Mouse (Mus musculus) spleen, postnatal 4 days (tissue): ENCODE measurements around the gene Uimc1.

Experiments
- DNase-seq, 2 experiments: peaks; one replicate each; pipeline ENCODE4 v3.0.0; 2022; ENCODE audit warnings: low spot score in 2 of 2

Gene Uimc1

GRCm38 (mm10) chr13:55047706-55048105 is 52.4 kb downstream of the Uimc1 start:
- no peak for DNase-seq

DNA sequence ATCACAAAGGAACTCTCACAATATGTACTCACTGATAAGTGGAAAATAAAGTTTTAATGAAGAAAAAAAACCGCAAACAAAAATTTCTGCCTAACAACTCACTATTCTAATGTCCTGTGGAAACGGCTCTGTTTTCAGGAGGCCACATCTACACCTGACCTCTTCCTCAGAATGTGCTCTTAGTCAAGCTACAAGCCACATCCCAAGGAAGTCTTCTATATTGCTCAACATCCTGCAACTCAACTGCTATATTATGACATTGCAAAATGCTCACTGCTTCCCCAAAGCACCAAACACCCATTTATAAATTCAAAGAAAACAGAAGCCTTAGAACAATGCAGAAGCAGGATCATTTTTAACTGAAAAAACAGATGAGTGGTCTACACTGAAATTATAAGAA is 60.1 kb downstream of the Uimc1 start:
- DNase-seq, result no peak

GRCm38 (mm10) chr13:55024215-55024614 is 75.9 kb downstream of the Uimc1 start:
- DNase-seq, result no peak

- no peak for DNase-seq
Measured at GRCm38 (mm10) chr13:55022715-55023114, 77.4 kb downstream of the Uimc1 start.

DNA sequence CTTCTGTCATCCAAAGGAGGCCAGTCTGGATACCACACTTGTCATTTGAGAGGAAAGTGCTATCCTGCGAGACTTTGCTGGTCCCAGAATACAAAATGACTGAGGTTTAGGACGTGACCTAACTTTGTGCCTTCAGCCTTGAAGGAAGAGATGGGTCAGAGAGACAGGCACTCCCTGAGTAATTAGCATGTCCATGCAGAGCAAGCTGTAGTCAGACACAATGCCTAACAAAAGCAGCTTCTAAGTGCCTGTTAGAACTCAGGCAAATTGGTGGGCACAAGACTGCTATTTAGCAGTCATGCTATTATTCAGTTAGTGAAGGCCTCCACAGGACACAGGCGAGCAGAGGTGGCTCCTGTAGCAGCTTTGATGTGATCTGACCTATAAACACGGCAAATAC is 77.8 kb downstream of the Uimc1 start:
- no peak for DNase-seq

- no peak for DNase-seq
Measured at GRCm38 (mm10) chr13:55021194-55021779, 78.8 kb downstream of the Uimc1 start, which contains the start of gene Hk3. Gene Hk3, minus strand, starts transcription at chr13:55021385.

DNA sequence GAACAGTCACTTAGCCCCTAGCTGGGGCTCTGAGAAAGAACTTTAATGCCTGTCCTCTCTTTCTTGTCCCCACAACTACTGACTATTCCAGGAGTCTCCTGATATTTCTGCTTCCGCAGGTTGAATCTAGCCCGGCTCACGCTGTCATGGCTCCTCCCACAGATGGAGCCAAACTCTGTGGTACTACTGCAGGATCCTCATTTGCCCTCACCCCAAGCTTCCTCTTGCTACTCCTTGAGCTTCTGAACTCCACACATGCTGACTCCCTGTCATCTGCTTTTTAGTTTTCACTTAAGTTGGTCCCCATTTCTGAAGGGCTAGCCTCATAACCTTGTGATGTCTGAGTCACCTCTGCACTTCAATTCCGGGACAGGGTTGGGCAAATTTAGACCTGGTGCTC is 80.0 kb downstream of the Uimc1 start:
- DNase-seq, result no peak

GRCm38 (mm10) chr13:55019181-55019580 is 80.9 kb downstream of the Uimc1 start:
- DNase-seq, result no peak

DNA sequence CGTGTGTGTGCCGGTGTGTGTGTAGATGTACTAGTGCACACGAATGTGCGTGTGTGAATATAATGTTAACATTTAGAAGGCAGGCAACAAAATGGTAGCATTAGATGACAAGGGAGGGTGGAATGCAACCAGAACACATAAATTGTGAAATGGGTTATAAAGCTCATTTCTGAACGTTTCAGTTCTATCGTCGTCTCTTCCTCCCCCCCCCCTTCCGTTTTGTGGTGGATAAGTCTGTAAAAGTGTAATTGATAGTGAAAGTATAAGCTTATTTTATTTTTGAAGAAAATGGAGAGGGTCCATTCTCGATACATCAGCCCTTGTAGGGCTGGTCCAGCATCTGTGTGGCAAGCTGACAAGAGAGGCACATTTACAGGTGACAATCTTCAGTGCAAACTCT is 81.4 kb downstream of the Uimc1 start:
- no peak for DNase-seq

DNA sequence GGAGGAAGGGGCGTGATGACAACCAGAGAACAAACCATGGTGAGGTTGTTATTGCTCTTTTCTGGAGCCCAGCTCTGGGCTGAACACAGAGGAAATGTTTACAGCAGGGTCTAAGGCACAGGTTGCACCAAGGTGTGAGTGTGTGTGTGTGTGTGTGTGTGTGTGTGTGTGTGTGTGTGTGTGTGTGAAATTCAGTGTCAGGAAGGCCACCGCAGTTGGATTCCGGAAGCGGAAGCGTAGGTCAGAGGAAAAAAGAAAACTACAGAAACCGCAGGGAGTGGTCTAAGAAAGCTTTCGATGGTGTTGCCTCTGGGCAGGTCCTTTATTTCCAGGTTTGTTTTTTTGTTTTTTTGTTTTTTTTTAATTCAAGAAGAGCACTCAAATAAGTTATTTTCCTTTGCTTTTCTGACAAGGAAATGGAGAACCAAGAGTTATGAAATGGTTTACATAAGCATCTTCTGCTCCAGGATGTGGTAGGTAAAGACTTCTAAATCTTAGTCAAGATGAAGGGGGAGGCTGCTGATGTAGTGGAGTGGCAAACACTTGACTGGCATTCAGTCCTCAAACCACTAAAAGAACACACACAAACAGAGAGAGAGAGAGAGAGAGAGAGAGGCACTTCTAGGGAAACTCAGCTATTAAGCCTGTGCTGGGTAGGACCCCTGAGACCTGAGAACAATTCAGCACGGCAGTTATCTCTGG is 82.1 kb downstream of the Uimc1 start:
- no peak for DNase-seq

DNA sequence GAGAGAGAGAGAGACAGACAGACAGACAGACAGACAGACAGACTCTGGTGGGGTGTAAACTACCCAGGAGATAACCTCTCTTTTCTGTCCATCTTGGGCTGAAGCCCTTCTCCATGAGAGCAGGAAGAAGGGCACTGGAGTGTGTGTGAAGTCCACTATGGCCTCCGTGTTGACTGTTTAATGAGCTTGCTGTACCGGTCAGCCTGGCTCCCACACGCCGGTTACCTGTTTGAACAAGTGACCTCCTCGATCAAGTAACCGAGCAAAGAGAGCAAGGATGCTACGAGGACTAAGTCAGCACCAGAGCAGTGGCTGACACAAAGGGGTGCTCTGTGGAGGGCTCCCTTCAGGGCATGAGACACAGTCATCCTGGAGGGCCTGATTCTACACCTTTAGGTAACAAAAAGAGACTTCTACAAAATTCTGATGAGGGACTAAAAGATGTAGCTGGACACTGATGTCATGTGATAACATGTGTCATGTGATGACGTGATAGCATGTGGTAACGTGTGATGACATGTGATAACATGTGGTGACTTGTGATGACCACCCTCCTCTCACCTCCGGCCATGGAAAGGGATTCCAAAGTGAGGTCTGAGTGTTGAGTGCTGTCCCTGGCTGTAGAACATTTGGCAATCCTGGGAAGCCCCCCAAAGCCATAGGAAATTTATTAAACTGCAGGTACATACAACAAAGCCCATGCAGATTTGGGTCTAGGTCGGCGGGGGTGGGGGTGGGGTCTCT is 82.8 kb downstream of the Uimc1 start:
- no peak for DNase-seq

DNA sequence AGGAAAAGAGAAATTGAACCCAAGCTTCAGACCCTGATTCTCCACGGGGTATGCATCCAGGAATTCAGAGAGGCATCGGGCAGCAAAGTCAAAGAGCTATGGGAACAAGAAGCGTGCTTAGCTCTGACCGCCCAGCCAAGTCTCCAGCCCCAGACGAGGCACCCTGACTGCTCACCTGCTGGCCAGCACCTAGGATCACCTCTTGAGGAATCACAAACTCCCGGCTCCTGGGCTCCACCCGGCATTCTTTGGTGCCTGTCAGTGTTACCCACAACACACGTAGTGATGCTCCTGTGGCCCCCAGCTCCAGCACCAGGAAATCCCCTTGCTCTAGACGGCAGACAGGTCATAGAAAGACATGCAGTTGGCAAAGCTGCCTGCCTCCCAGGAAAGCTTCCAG is 85.6 kb downstream of the Uimc1 start:
- no peak for DNase-seq

- DNase-seq, result no peak
Measured at GRCm38 (mm10) chr13:55013702-55014344, 86.3 kb downstream of the Uimc1 start.

DNA sequence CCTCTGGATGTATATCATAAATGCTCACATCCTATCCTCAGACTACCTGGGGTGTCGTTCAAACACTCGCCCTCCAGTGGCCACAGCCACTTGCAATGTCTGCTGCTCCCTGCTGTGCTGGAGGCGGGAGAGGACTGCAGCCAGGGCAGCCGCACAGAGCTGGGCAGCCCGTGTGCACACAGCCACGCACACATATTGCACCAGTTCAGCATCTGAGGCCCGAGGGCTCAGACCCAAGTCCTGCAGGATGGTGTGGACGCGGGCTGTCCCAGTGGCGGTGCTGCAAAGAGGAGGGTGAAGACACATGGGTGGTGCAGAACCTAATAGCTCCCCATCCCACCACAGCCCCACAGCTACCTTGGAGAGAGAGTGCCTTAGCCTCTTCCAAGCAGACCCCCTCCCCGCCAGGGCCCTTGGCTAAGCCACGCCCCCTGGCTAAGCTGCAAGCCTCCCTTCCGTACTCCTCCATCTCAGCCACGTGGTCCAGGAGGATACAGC is 88.1 kb downstream of the Uimc1 start:
- DNase-seq, result no peak

DNA sequence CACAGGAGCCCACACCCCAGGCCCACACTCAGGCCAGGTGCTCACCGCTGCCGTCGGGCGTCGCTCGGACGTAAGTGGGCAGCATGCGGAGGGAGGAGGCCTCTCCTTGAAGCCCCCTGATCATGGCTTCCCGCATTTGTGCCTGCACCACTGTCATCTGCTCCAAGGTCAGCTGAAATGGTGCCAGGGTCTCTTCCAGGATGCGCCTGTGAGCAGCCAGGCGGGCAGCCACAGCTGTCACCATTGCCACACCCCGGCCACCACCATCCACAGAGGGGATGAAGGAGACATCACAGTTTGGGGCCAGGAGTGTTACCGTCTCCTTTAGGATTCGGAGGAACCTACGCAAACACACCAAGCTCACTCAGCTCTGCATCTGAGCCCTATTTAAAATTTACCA is 89.0 kb downstream of the Uimc1 start:
- no peak for DNase-seq

DNA sequence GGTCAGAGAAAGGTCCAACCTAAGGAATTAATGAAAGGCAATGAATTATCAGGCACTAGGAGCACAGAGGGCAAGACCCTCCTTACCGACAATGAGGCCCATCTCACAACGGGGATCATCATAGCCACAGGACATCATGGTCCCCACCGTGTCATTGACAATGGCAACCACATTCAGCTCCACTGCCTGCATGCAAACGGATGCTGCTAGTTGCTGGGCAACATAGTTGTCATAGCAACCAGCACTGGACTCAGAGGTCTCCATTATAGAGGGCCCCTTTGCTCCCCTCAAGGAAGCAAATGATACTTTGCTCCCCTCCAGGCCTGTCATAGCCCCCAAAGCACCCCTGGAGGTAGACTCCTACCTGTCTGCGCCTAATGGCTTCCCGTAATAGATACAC is 91.5 kb downstream of the Uimc1 start:
- no peak for DNase-seq

GRCm38 (mm10) chr13:55006415-55006742 is 93.7 kb downstream of the Uimc1 start:
- DNase-seq, result no peak

GRCm38 (mm10) chr13:55005691-55006414 is 94.2 kb downstream of the Uimc1 start:
- no peak for DNase-seq

GRCm38 (mm10) chr13:55004646-55005045 is 95.5 kb downstream of the Uimc1 start:
- no peak for DNase-seq

GRCm38 (mm10) chr13:55002090-55002489 is 98.0 kb downstream of the Uimc1 start:
- no peak for DNase-seq

DNA sequence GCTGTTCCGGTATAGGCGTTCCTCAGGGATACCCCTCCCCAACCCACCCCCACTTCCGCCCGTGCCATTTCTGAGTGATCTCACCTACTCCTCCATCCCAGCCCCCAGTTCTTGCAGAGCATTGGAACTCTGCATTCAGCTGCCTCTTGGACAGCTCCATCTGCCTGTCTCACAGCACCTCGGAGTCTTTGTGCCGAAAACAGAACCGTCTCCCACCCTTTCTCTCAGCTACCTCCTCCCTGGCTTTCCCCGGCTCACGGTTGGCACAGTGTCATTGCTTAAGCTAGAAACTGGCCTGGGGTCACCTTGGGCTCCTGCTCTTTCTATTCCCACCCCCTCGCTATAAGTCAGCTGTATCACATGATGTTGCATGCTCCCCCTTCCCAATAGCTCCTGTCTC is 99.7 kb downstream of the Uimc1 start:
- DNase-seq, result no peak

DNA sequence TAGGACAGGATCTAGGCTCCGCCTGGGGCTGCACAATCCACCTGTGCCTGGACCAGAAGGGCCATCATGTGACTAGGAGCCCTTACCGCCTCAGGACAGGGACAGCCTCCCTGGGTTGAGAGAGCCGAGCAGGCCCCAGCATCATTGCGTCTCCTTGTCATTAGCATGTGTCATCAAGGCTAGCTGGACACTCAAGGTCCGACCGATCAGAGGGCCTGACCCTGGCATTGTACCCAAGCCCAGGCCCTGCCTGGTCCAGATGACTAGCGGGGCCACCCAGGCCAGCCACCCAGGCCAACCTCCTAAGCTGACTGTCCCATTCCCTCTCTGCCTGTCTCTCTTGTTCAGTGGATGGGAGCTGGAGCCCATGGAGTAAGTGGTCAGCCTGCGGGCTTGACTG is 102.5 kb downstream of the Uimc1 start:
- DNase-seq, result no peak
